Mouse (Mus musculus): ENCODE data around the gene Prr19. TPM values are rescaled to one million over a fixed set of nuclear protein-coding genes. Genes with fewer than 3 reads are reported as not detected.

Prr19 gene
- polyA plus RNA-seq, 1 experiment from 2014 or later: 2.2 TPM

- peak overlapping the region; percentile 96 for H3K27ac ChIP-seq (ENCODE audit: low read depth, low read length)
- H3K27me3 ChIP-seq (replicated peaks; ENCODE audit: control insufficient read depth, insufficient read depth, low read length): no peaks in the 10 kb centered on the region
- H3K9me3 ChIP-seq (replicated peaks; ENCODE audit: control insufficient read depth, low read length): no peaks in the 10 kb centered on the region
- ATAC-seq: peak; percentile 32; the same call in 1 of the 2 replicates
- peaks cover 42% of the 10 kb centered on the region for H3K36me3 ChIP-seq (ENCODE audit: control insufficient read depth, insufficient read depth, low read length)
- peaks cover 11% of the 10 kb centered on the region; the same call in 1 of the 2 replicates for H3K4me1 ChIP-seq (ENCODE audit: control insufficient read depth, insufficient read depth, low read length)
- peak overlapping the region; percentile 86 for H3K4me3 ChIP-seq (ENCODE audit: low read depth, low read length)
- peak overlapping the region; percentile 92 for H3K9ac ChIP-seq (ENCODE audit: low read length)
- under 1% methylated on average over 21 of the region's 21 CpGs for WGBS
- DNase-seq (ENCODE audit: low spot score): no peak
- H3K4me2 ChIP-seq (ENCODE audit: low read length): peak overlapping the region; percentile 78
Observed at GRCm38 (mm10) chr7:25296945-25297453, 4.2 kb upstream of the Prr19 start.

- peak; percentile 98 for DNase-seq (ENCODE audit: low spot score)
- Histone ChIP-seq H3K4me3 (ENCODE audit: low read depth, low read length) (peak within 1 kb of the TSS; percentile 86), H3K9ac (ENCODE audit: low read length) (peak within 1 kb of the TSS; percentile 92), H3K27ac (ENCODE audit: low read depth, low read length) (peak within 1 kb of the TSS; percentile 96), H3K9me3 (replicated peaks; ENCODE audit: control insufficient read depth, low read length) (no peaks in the 10 kb centered on the region), H3K36me3 (ENCODE audit: control insufficient read depth, insufficient read depth, low read length) (peaks cover 35% of the 10 kb centered on the region), H3K4me1 (ENCODE audit: control insufficient read depth, insufficient read depth, low read length) (peaks cover 11% of the 10 kb centered on the region; the same call in 1 of the 2 replicates), H3K27me3 (replicated peaks; ENCODE audit: control insufficient read depth, insufficient read depth, low read length) (no peaks in the 10 kb centered on the region), H3K4me2 (ENCODE audit: low read length) (peak within 1 kb of the TSS; percentile 78)
- peak; percentile 94 for ATAC-seq
- under 1% methylated on average over 52 of the region's 52 CpGs for WGBS
Observed at GRCm38 (mm10) chr7:25297454-25298325, 3.5 kb upstream of the Prr19 start, which contains the start of gene Pafah1b3. TSS of gene Pafah1b3 (minus strand) at chr7:25297986.

GRCm38 (mm10) chr7:25303003-25303684, 1.9 kb downstream of the Prr19 start:
- Histone ChIP-seq H3K27me3 (replicated peaks; ENCODE audit: control insufficient read depth, insufficient read depth, low read length) (no peaks in the 10 kb centered on the region), H3K27ac (ENCODE audit: low read depth, low read length) (no peak overlapping the region), H3K4me1 (ENCODE audit: control insufficient read depth, insufficient read depth, low read length) (0 out of 2 replicates have a peak, but pooled peaks cover 4% of the 10 kb centered on the region), H3K36me3 (ENCODE audit: control insufficient read depth, insufficient read depth, low read length) (no peaks in the 10 kb centered on the region), H3K9me3 (replicated peaks; ENCODE audit: control insufficient read depth, low read length) (no peaks in the 10 kb centered on the region), H3K9ac (ENCODE audit: low read length) (no peak overlapping the region), H3K4me2 (ENCODE audit: low read length) (no peak overlapping the region), H3K4me3 (ENCODE audit: low read depth, low read length) (no peak overlapping the region)
- no peak for DNase-seq (ENCODE audit: low spot score)
- WGBS: 75% methylated on average over 9 of the region's 9 CpGs
- ATAC-seq: no peak

GRCm38 (mm10) chr7:25303685-25304006, 2.4 kb downstream of the Prr19 start:
- H3K4me2 ChIP-seq (ENCODE audit: low read length): no peak overlapping the region
- H3K9ac ChIP-seq (ENCODE audit: low read length): no peak overlapping the region
- no peaks in the 10 kb centered on the region for H3K27me3 ChIP-seq (replicated peaks; ENCODE audit: control insufficient read depth, insufficient read depth, low read length)
- WGBS: 88% methylated on average over 3 of the region's 3 CpGs
- H3K4me1 ChIP-seq (ENCODE audit: control insufficient read depth, insufficient read depth, low read length): 0 out of 2 replicates have a peak, but pooled peaks cover 4% of the 10 kb centered on the region
- DNase-seq (ENCODE audit: low spot score): no peak
- H3K4me3 ChIP-seq (ENCODE audit: low read depth, low read length): no peak overlapping the region
- H3K27ac ChIP-seq (ENCODE audit: low read depth, low read length): no peak overlapping the region
- no peak for ATAC-seq
- H3K36me3 ChIP-seq (ENCODE audit: control insufficient read depth, insufficient read depth, low read length): no peaks in the 10 kb centered on the region
- H3K9me3 ChIP-seq (replicated peaks; ENCODE audit: control insufficient read depth, low read length): no peaks in the 10 kb centered on the region

GRCm38 (mm10) chr7:25305481-25305880, 4.3 kb downstream of the Prr19 start:
- DNase-seq (ENCODE audit: low spot score): no peak
- peak overlapping the region; percentile 62 for H3K4me3 ChIP-seq (ENCODE audit: low read depth, low read length)
- 0 out of 2 replicates have a peak, but pooled peaks cover 4% of the 10 kb centered on the region for H3K4me1 ChIP-seq (ENCODE audit: control insufficient read depth, insufficient read depth, low read length)
- WGBS: 0% methylated on average over 2 of the region's 2 CpGs
- ATAC-seq: peak; percentile 41; the same call in 1 of the 2 replicates
- H3K4me2 ChIP-seq (ENCODE audit: low read length): peak overlapping the region; percentile 87
- no peaks in the 10 kb centered on the region for H3K36me3 ChIP-seq (ENCODE audit: control insufficient read depth, insufficient read depth, low read length)
- H3K9ac ChIP-seq (ENCODE audit: low read length): peak overlapping the region; percentile 83
- H3K27me3 ChIP-seq (replicated peaks; ENCODE audit: control insufficient read depth, insufficient read depth, low read length): no peaks in the 10 kb centered on the region
- H3K9me3 ChIP-seq (replicated peaks; ENCODE audit: control insufficient read depth, low read length): no peaks in the 10 kb centered on the region
- no peak overlapping the region for H3K27ac ChIP-seq (ENCODE audit: low read depth, low read length)

- Histone ChIP-seq H3K4me1 (ENCODE audit: control insufficient read depth, insufficient read depth, low read length) (0 out of 2 replicates have a peak, but pooled peaks cover 4% of the 10 kb centered on the region), H3K9ac (ENCODE audit: low read length) (peak within 1 kb of the TSS; percentile 83), H3K4me3 (ENCODE audit: low read depth, low read length) (peak within 1 kb of the TSS; percentile 62), H3K27me3 (replicated peaks; ENCODE audit: control insufficient read depth, insufficient read depth, low read length) (peaks cover 2% of the 10 kb centered on the region; the same call in 1 of the 2 replicates), H3K27ac (ENCODE audit: low read depth, low read length) (peak within 1 kb of the TSS; percentile 85), H3K9me3 (replicated peaks; ENCODE audit: control insufficient read depth, low read length) (no peaks in the 10 kb centered on the region), H3K36me3 (ENCODE audit: control insufficient read depth, insufficient read depth, low read length) (no peaks in the 10 kb centered on the region), H3K4me2 (ENCODE audit: low read length) (peak within 1 kb of the TSS; percentile 87)
- WGBS: under 1% methylated on average over 43 of the region's 47 CpGs
- peak; percentile 69 for DNase-seq (ENCODE audit: low spot score)
- peak; percentile 78 for ATAC-seq
Observed at GRCm38 (mm10) chr7:25305956-25306613, 4.9 kb downstream of the Prr19 start, which contains the start of gene Tmem145. TSS of gene Tmem145 (plus strand) at chr7:25306106.

- Histone ChIP-seq H3K9me3 (replicated peaks; ENCODE audit: control insufficient read depth, low read length) (no peaks in the 10 kb centered on the region), H3K4me1 (ENCODE audit: control insufficient read depth, insufficient read depth, low read length) (0 out of 2 replicates have a peak, but pooled peaks cover 4% of the 10 kb centered on the region), H3K4me2 (ENCODE audit: low read length) (peak overlapping the region; percentile 87; the same call in 1 of the 2 replicates), H3K9ac (ENCODE audit: low read length) (peak overlapping the region; percentile 83; the same call in 1 of the 2 replicates), H3K27ac (ENCODE audit: low read depth, low read length) (no peak overlapping the region), H3K36me3 (ENCODE audit: control insufficient read depth, insufficient read depth, low read length) (no peaks in the 10 kb centered on the region), H3K27me3 (replicated peaks; ENCODE audit: control insufficient read depth, insufficient read depth, low read length) (peaks cover 7% of the 10 kb centered on the region; the same call in 1 of the 2 replicates), H3K4me3 (ENCODE audit: low read depth, low read length) (peak overlapping the region; percentile 62)
- WGBS: 30% methylated on average over 2 of the region's 2 CpGs
- no peak for DNase-seq (ENCODE audit: low spot score)
- peak; percentile 27; the same call in 1 of the 2 replicates for ATAC-seq
Observed at GRCm38 (mm10) chr7:25306614-25306996, 5.4 kb downstream of the Prr19 start.

- no peak for ATAC-seq
- Histone ChIP-seq H3K36me3 (ENCODE audit: control insufficient read depth, insufficient read depth, low read length) (no peaks in the 10 kb centered on the region), H3K4me1 (ENCODE audit: control insufficient read depth, insufficient read depth, low read length) (0 out of 2 replicates have a peak, but pooled peaks cover 4% of the 10 kb centered on the region), H3K4me2 (ENCODE audit: low read length) (no peak overlapping the region), H3K4me3 (ENCODE audit: low read depth, low read length) (no peak overlapping the region), H3K27me3 (replicated peaks; ENCODE audit: control insufficient read depth, insufficient read depth, low read length) (peaks cover 27% of the 10 kb centered on the region), H3K9me3 (replicated peaks; ENCODE audit: control insufficient read depth, low read length) (no peaks in the 10 kb centered on the region), H3K27ac (ENCODE audit: low read depth, low read length) (no peak overlapping the region), H3K9ac (ENCODE audit: low read length) (no peak overlapping the region)
- 55% methylated on average over 17 of the region's 17 CpGs for WGBS
- DNase-seq (ENCODE audit: low spot score): no peak
Observed at GRCm38 (mm10) chr7:25308702-25309318, 7.6 kb downstream of the Prr19 start.
